Mouse (Mus musculus): ENCODE measurements around the gene Mtm1.
"Not testable (repeated sequence)": the region's sequence is repeated elsewhere in the genome, so short reads cannot be mapped to it uniquely, and the experiment has no call there.

Mtm1 gene

GRCm38 (mm10) chrX:71294191-71294590 lies 83.6 kb downstream of the Mtm1 start:
- DNase-seq: no peak

- DNase-seq: no peak
These were observed 85.4 kb downstream of the Mtm1 start for GRCm38 (mm10) chrX:71296005-71296404.

- DNase-seq: no peak
These were observed 91.6 kb downstream of the Mtm1 start for GRCm38 (mm10) chrX:71302148-71302547.

GRCm38 (mm10) chrX:71311229-71311628 lies 100.7 kb downstream of the Mtm1 start:
- DNase-seq: peak; percentile 59

GRCm38 (mm10) chrX:71314380-71314779 lies 103.8 kb downstream of the Mtm1 start:
- DNase-seq: no peak

- peak; percentile 28 for DNase-seq
These were observed 141.5 kb downstream of the Mtm1 start for GRCm38 (mm10) chrX:71352033-71352432.

GRCm38 (mm10) chrX:71355331-71355730 lies 144.8 kb downstream of the Mtm1 start:
- DNase-seq: no peak

- not testable (repeated sequence) for DNase-seq
These were observed 151.2 kb downstream of the Mtm1 start for GRCm38 (mm10) chrX:71361793-71362192.

GRCm38 (mm10) chrX:71364062-71364461 lies 153.5 kb downstream of the Mtm1 start:
- DNase-seq: no peak

GRCm38 (mm10) chrX:71364554-71364991 lies 154.0 kb downstream of the Mtm1 start, which contains the start of gene Mtmr1:
TSS of gene Mtmr1 (plus strand) at chrX:71364760.
- peak; percentile 86 for DNase-seq

GRCm38 (mm10) chrX:71365011-71365410 lies 154.4 kb downstream of the Mtm1 start:
- DNase-seq: peak; percentile 43

Measured in kidney, adult 9 months (tissue).